Mouse (Mus musculus): ENCODE data around the gene Apol11a. TPM values are rescaled to one million over a fixed set of nuclear protein-coding genes. Genes with fewer than 3 reads are reported as not detected.
"Not testable (repeated sequence)": the region's sequence is repeated elsewhere in the genome, so short reads cannot be mapped to it uniquely, and the experiment has no call there.

The Apol11a gene
- not detected for total RNA-seq (2021)
- long read RNA-seq, experiment 1: 0 reads
- long read RNA-seq, experiment 2: 0 reads

DNA sequence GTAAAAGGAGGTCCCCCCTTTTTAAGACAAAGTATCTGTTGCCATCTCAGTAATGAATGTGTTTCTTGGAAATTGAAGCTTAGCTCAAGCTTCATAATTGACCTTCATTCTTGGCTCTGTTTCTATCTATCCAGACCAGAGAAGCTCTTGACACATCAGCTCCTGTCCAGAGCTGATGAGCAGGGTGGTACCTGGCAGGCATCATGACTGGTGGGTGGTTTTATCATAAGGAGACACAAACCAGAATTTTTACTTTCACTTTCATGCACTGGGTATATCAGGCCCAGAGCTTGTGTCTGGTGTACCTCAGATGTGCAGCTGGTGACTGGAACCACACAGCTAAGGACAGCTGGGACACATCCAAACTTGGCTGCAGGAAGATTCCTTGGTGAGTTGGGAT is at the start of gene Apol11a:
Gene Apol11a (plus strand): TSS at position 306 of the 400 bp plus-strand sequence.
- not testable (repeated sequence) for DNase-seq (ENCODE audit: low spot score in 2 of 2)

DNA sequence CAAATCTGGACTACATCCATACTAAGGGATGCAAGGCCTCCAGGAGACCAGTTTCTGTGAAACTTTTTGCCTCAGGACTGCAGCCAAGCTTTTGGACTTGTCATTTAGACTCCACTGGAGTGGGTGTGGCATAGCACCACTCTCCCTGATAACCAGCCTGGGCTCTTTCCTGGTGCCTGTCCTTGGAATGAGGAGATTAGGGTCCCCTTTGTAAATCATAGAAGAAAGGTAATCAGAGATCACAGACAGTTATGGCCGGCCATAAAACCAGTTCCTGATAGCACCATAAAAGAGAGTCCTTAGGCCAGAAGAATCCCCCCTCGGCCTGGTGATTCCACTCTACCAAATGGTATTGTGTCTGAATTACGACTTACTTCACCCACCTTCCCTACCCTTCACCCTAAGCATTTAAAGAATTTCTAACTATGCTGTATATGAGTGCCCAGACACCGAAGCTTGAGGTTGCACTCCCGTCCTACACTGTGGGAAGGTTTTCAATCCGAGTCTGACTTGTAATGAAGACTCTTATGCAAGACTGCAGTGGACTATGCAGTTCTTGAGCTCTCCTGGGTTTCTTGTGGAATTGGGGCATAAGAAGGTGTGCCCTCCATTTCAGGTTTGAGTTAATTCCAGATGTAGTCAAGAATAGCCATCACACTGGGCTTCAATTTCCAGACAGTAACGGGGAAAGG is 33.2 kb upstream of the Apol11a start:
- DNase-seq (ENCODE audit: low spot score in 2 of 2): not testable (repeated sequence)

DNA sequence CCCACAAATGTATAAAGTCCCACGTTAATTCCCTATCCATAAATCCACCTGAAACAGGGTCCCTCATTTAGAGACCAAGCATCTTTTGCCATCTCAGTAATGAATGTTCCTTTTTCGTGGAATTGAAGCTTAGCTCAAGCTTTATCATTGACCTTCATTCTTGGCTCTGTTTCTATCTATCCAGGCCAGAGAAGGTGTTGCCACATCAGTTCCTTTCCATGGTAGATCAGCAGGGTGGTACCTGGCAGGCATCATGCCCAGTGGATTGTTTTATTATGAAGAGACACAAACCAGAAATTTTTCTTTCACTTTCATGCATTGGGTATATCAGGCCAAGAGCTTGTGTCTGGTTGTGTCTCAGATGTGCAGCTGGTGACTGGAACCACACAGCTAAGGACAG is 31.4 kb upstream of the Apol11a start, which contains the start of gene Apol10a:
Gene Apol10a (plus strand): TSS at position 355 of the 400 bp plus-strand sequence.
- DNase-seq (ENCODE audit: low spot score in 2 of 2): not testable (repeated sequence)

DNA sequence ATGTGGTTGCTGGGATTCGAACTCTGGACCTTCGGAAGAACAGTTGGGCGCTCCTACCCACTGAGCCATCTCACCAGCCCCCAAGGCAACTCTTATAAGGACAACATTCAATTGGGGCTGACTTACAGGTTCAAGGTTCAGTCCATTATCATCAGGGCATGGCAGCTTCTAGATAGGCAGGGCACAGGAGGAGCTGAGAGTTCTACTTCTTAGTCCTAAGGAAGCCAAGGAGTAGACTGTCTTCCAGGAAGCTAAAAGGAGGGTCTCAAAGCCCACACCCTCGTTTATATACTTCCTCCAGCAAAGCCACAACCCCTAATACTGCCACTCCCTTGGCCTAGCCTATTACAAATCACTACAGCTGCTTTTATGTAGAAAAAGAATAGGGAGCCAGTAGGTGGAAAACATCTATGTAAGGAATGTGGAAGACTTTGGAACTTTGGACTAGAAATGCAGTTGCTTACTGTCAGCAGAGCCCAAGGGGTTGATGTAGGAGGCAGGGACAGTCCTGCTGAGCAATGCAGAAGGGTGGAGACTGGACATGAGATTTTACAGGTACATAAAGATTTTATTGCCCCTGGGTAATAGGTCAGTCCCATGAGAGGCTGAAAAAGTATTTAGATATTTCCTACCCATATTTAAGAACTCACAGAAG is 25.8 kb upstream of the Apol11a start:
- DNase-seq (ENCODE audit: low spot score in 2 of 2): no peak

DNA sequence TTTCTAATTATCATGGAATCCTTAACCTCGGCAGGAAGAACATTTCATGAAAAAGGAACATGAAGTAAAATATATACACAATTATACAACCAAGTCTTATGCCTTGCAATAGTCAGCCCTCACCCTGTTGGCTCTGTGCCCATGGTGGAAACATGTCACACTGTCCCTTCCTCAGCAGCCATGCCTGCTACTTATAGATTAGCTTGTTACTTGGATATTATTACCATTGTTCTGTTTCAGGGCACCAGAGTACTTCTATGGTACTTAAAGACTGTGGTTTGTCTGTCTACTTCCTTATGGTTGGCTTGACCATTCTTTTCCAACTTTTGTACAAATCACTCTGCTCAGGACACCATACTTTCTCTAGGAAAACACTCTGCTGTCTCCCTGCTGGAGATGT is 14.9 kb upstream of the Apol11a start:
- DNase-seq (ENCODE audit: low spot score in 2 of 2): not testable (repeated sequence)

DNA sequence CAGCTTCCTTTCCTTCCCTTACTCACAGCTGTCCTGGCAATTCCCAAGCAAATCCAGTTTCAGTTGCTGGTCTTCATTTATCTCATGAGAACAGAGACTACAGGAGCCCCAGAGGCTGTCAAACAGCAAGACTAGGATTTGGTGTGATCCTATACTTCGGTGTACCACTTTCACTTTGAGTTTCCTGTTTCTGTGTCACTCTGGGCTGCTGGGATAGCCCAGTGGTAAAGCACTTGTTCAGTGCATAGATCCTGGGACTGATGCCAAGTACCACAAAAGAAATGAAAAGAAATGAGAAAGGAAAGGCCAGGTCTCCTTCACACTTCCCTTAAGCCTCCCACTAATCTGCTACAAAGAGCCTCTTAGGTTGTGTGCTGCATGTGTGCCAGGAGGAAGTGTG is 13.4 kb upstream of the Apol11a start:
- DNase-seq (ENCODE audit: low spot score in 2 of 2): not testable (repeated sequence)

DNA sequence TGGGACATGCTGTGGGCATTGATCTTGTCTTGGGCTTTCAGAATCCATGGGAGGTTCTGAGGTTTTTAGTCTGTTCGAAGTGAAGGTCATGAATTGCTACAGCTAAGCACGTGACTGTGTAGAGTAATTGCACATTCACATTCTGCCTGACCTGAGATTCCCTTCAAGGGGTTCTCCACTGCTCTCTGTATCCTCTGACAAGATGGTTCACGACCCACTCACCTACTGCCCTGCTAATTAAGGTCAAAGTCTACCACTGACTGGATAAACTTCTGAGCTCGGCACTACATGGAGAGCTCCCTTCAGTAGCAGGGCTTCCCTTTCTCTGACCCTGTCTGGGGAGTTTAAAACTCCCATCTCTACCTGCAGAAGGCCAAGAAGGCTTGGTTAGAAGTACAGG is 12.5 kb downstream of the Apol11a start:
- not testable (repeated sequence) for DNase-seq (ENCODE audit: low spot score in 2 of 2)

DNA sequence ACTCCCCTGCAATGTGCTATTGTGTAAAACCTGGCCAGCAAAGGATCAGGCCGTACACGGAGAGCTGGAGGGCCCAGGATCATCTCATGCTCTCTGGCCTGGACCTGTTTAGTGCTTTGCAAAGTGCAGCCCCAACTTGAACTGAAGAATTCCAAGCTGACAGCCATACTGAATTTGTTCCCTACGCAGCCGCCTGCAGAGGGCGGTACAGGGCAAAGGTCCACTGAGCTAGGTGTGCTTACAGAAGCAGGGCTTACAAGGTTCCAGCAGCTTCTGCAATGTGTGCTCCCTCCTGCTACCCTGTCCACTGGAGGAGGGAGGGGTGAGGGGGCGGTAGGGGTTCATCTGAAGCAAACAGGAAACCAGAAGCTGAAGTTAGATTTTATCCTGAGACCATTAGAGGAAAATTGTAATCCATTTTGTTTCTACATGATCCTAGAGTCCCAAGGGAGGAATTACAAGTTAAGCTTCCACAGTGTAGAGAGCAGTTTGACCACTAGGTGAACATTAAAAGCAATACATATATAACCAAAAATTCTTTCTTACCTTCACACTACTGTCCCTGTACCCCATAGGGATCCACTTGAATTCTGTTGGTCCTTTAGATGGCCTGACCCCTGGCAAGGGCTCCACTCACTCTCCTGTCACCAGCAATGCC is 15.2 kb downstream of the Apol11a start:
- DNase-seq (ENCODE audit: low spot score in 2 of 2): peak; percentile 30 to 56

DNA sequence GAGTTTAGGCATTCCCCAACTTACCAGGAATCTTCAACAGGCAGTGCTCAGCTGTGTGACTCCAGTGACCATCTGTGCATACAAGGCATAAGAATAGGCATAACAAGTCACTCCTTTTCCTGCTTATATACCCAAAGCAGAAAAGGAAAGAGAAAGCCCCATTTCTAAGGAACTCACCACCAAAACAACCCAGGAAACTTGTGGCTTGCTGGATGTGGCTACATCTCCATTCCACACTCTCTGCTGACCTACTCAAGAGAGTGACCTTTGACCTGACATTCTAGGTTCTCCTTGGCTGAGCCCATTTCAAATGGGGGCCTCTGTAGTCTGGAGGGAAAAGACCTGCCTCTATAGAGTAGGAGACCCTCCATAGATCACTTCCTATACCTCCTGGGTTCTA is 25.1 kb downstream of the Apol11a start, which contains the start of gene Apol7c:
Gene Apol7c (minus strand): TSS at position 101 of the 400 bp plus-strand sequence.
- DNase-seq (ENCODE audit: low spot score in 2 of 2): no peak

DNA sequence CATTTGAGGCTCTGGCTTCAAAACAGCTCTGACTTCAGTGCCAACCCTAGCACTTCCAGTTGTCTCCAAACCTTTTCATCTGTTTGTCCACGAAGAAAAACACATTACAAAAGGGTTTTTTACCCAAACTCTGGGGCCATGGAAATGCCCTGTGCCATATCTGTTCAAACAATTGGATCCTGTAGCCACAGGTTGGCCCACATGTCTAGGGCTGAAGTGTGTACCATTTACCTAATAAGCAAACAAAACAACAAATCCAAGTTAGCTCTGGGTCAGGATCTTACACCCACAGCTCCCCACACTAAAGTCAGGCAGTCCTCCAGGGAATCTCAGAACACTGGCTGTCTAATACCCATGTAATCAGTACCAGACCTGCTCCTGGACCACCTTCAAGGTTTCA is 31.1 kb downstream of the Apol11a start:
- DNase-seq (ENCODE audit: low spot score in 2 of 2): not testable (repeated sequence)

DNA sequence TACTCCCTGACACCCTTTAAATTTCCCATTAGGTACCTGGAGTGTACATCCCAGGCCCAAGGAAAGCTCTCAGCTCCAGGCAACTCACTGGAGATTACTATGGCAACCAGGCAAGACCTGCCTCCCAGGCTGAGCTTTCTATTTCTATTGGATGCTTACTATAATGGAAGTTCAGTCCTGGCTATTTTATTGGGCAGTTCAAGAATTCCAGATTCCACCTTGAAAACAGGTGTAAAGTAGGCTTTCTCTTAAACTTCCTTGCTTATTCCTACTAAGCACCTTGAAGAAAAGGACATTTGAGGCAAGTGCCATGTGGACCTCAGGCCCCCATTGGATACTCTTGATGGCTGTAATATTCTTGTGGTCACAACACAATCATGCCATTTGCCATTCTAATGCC is 53.7 kb downstream of the Apol11a start, which contains the start of gene 1700025B11Rik:
Gene 1700025B11Rik (minus strand): TSS at position 101 of the 400 bp plus-strand sequence.
- DNase-seq (ENCODE audit: low spot score in 2 of 2): no peak

DNA sequence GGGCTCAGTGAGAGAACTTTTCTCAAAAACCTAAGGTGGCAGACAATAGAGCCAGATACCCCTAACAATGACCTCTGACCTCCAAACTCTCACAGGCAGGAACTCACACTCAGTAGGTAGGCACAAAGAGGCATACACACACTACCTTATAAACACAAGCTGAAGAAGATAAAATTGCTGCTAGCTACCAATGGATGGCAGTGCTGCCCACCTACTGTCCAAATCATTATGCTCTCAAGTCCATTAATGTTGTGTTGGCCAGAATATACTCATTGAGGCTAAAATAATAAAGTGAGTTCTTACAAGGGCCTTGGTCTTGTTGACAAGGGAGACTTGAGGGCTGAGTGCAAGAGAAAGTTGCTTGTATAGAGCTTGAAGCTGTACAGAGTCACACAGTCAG is 55.1 kb downstream of the Apol11a start:
- DNase-seq (ENCODE audit: low spot score in 2 of 2): no peak

Other genes starting within 250 kb of the Apol11a start
- gene Rbfox2, start 201.3 kb upstream of the Apol11a start, total RNA-seq (2021): 100 to 1,000 TPM; 289 to 339 TPM
- gene Apol7a, start 109.2 kb upstream of the Apol11a start, total RNA-seq (2021): under 1 TPM; 0.69 to 0.86 TPM
- not detected for gene Apol9a, start 97.1 kb upstream of the Apol11a start, total RNA-seq (2021)
- gene Apol7b, start 60.8 kb upstream of the Apol11a start, total RNA-seq (2021): under 1 TPM; 0.18 to 0.42 TPM
- not detected for gene Apol10a, start 31.2 kb upstream of the Apol11a start, total RNA-seq (2021)
- not detected for gene Apol7c, start 25.0 kb downstream of the Apol11a start, total RNA-seq (2021)
- not detected for gene 1700025B11Rik, start 53.6 kb downstream of the Apol11a start, total RNA-seq (2021)
- under 1 TPM; 0.18 to 0.20 TPM for gene Apol10b, start 87.9 kb downstream of the Apol11a start, total RNA-seq (2021)
- gene Gm36245, start 91.0 kb downstream of the Apol11a start, total RNA-seq (2021): not detected
- gene Apol11b, start 135.0 kb downstream of the Apol11a start, total RNA-seq (2021): not detected
- under 1 TPM in 1 of 2 experiments, not detected in 1; 0.20 TPM for gene Apol7e, start 190.6 kb downstream of the Apol11a start, total RNA-seq (2021)
- not detected for gene Apol9b, start 220.8 kb downstream of the Apol11a start, total RNA-seq (2021)
- under 1 TPM in 1 of 2 experiments, not detected in 1; 0.21 TPM for gene Apol8, start 248.7 kb downstream of the Apol11a start, total RNA-seq (2021)

Measured in gastrocnemius, postnatal 4 days (tissue).